Mouse (Mus musculus): ENCODE results near the gene Taf4.

The Taf4 gene

DNA sequence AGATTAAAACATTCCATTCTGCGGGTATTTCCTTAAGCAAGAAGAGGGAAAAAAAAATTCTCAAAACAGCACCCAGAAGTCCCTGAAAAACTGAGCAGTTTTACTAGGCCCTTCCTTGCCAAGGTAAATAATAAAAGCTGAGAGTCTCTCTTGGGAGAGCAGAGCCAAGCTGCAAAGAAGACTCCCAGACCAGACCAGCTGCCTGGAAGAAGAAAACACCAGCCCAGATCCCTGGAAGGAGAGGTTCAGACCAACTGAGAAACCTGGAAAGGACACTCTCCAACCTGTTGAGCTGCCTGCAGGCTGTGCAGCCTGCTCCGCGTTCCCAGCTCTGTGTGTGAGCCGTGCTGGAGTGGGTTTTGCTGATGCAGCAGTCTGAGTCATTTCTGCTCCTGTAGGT, 41.2 kb upstream of the Taf4 start:
- peaks cover 41% of the 10 kb centered on the region for H3K4me1 ChIP-seq (replicated peaks; ENCODE audit: low read depth, low read length)
- peaks cover 57% of the 10 kb centered on the region for H3K27me3 ChIP-seq (ENCODE audit: insufficient read depth, low read length)
- H3K9me3 ChIP-seq (ENCODE audit: low read length): no peaks in the 10 kb centered on the region
- no peak overlapping the region for H3K4me3 ChIP-seq (replicated peaks; ENCODE audit: low read length)
- no peaks in the 10 kb centered on the region for H3K36me3 ChIP-seq (ENCODE audit: insufficient read depth, low read length)
- TF ChIP-seq POU5F1 (IDR thresholded peaks at IDR 0.05; ENCODE audit: borderline replicate concordance, low read length): no peak
- no peak for TF ChIP-seq NANOG (IDR thresholded peaks at IDR 0.05; ENCODE audit: borderline replicate concordance, low read length)
- no peak for TF ChIP-seq CTCF (conservative IDR thresholded peaks at IDR 0.05; ENCODE audit: low read length)

DNA sequence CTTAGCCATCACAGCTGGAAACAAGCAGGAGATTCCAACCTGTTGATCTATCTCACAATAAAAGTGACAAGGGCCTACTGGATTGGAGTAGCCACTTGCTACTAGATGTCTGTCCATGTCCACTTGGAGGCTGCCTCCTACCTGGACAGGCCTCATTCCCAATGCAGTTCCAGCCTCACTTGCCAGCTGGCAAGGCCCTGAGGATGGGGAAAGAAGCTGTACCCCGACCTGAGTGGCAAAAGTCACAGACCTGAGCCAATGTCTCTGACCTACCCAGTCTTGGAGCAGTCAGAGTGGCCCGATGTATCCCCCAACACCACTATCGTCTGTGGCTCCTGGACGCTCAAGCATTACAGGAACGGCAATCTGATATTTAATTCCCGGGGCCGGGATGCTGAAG, 37.2 kb upstream of the Taf4 start:
- Histone ChIP-seq H3K27me3 (ENCODE audit: insufficient read depth, low read length) (peaks cover 18% of the 10 kb centered on the region), H3K36me3 (ENCODE audit: insufficient read depth, low read length) (no peaks in the 10 kb centered on the region), H3K4me3 (replicated peaks; ENCODE audit: low read length) (no peak overlapping the region), H3K9me3 (ENCODE audit: low read length) (peaks cover 4% of the 10 kb centered on the region; the same call in 1 of the 2 replicates), H3K4me1 (replicated peaks; ENCODE audit: low read depth, low read length) (peaks cover 50% of the 10 kb centered on the region)
- TF ChIP-seq POU5F1 (IDR thresholded peaks at IDR 0.05; ENCODE audit: borderline replicate concordance, low read length) (no peak), CTCF (conservative IDR thresholded peaks at IDR 0.05; ENCODE audit: low read length) (no peak), NANOG (IDR thresholded peaks at IDR 0.05; ENCODE audit: borderline replicate concordance, low read length) (no peak)

DNA sequence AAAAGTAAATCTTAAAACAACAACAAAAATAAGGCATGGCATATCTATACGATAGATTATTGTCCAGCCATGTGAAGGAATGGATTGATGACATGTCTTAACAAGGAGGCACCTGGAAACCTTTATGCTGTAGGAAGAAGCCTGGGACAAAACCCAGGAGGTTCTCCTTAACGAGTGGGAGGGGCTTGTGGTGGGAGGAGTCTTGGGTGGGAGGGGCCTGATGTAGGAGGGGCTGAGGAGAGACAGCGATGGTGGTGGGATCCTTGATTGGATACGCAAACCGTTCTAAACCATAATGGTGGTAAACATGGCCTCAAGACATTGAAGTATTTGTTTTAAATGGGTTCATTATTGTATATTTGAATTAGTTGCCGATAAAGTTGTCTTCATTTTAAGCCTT, 34.9 kb upstream of the Taf4 start:
- Histone ChIP-seq H3K36me3 (ENCODE audit: insufficient read depth, low read length) (no peaks in the 10 kb centered on the region), H3K4me1 (replicated peaks; ENCODE audit: low read depth, low read length) (peaks cover 45% of the 10 kb centered on the region), H3K9me3 (ENCODE audit: low read length) (peaks cover 4% of the 10 kb centered on the region; the same call in 1 of the 2 replicates), H3K27me3 (ENCODE audit: insufficient read depth, low read length) (peaks cover 10% of the 10 kb centered on the region), H3K4me3 (replicated peaks; ENCODE audit: low read length) (no peak overlapping the region)
- TF ChIP-seq NANOG (IDR thresholded peaks at IDR 0.05; ENCODE audit: borderline replicate concordance, low read length): no peak
- no peak for TF ChIP-seq CTCF (conservative IDR thresholded peaks at IDR 0.05; ENCODE audit: low read length)
- no peak for TF ChIP-seq POU5F1 (IDR thresholded peaks at IDR 0.05; ENCODE audit: borderline replicate concordance, low read length)

DNA sequence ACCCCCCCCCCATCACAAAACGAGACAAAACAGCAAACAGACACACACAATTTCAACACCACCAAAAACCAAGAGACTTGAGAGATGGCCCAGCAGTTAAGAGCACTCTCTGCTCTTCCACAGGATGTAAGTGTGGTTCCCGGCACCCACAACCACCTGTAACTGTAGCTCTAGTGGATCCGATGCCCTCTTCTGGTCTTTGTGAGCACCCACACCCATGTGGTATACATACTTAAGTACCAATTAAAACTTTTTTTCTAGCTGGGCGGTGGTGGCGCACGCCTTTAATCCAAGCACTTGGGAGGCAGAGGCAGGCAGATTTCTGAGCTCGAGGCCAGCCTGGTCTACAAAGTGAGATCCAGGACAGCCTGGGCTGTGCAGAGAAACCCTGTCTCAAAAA, 34.2 kb upstream of the Taf4 start:
- Histone ChIP-seq H3K36me3 (ENCODE audit: insufficient read depth, low read length) (no peaks in the 10 kb centered on the region), H3K4me3 (replicated peaks; ENCODE audit: low read length) (no peak overlapping the region)
- no peak for TF ChIP-seq NANOG (IDR thresholded peaks at IDR 0.05; ENCODE audit: borderline replicate concordance, low read length)
- TF ChIP-seq CTCF (conservative IDR thresholded peaks at IDR 0.05; ENCODE audit: low read length): no peak
- TF ChIP-seq POU5F1 (IDR thresholded peaks at IDR 0.05; ENCODE audit: borderline replicate concordance, low read length): no peak

DNA sequence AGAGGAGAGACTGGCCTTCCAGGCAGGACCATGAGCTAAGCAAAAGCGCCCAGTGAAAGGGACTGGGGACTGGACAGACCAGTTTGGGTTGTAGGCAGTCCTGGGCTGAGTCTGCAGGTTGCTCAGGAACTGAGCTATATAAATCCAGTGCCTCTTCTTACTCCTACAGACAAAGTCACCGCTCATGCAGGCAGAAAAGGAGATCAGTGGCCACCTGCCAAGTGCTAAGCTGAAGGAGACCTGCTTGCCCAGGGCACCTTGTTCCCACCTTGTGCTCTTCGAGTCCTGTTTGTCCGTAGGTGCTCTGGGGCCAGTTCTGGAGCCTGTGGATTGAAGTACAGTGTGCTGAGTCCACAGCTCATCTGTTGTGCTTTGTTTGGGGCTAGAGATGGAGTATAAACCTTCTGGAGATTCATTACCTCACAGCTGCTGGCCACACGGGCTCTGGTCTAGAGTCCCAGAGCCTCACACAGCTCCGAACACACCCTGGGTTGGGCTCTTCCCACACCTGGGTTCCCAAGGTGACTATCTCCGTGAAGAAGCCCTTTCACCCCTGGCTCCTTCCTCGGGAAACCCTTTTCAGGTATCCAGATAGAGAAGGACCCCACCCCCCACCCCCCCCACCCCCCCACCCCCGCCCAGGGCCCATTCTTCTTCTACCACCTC, 30.0 kb upstream of the Taf4 start:
- H3K4me1 ChIP-seq (replicated peaks; ENCODE audit: low read depth, low read length): peaks cover 29% of the 10 kb centered on the region
- peaks cover 4% of the 10 kb centered on the region; the same call in 1 of the 2 replicates for H3K9me3 ChIP-seq (ENCODE audit: low read length)
- TF ChIP-seq POU5F1 (IDR thresholded peaks at IDR 0.05; ENCODE audit: borderline replicate concordance, low read length) (no peak), NANOG (IDR thresholded peaks at IDR 0.05; ENCODE audit: borderline replicate concordance, low read length) (no peak), CTCF (conservative IDR thresholded peaks at IDR 0.05; ENCODE audit: low read length) (no peak)

More for the DNA sequence above, 34.2 kb upstream of the Taf4 start:
- Histone ChIP-seq H3K27me3 (ENCODE audit: insufficient read depth, low read length) (peaks cover 14% of the 10 kb centered on the region), H3K9me3 (ENCODE audit: low read length) (peaks cover 4% of the 10 kb centered on the region; the same call in 1 of the 2 replicates), H3K4me1 (replicated peaks; ENCODE audit: low read depth, low read length) (peaks cover 50% of the 10 kb centered on the region)

DNA sequence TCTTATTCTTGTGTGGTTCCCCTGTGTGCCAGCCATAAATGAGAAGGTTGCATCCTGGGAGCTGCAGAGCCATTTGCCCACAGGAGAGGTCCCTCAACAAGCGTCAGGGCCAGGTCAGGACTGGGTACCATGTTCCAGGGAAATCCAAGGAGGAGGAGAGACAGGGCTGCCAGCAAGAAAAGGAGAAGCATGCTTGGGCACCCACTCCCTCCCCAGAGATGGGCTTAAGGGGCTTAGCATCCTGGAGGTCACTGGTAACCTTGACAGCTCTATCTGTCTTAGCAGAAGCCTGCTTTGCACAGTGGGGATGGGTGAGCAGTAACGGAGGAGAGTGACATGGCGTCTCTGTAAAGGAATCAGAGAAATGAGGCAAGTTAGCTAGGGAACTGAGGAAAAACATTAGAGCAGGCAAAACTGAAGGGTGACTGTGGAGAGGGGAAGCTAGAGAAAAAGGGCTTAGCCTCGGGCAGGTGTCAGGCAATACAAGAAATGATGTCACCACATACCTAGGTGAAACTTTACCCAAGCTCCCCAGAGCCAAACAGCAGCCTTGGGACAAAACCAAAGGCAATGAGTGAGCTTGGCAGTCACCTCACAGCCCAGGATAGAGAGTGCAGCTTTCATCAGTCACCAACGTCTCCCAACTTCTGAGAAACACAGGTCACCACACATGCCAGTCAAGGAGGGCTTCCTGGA, 29.4 kb upstream of the Taf4 start:
- TF ChIP-seq POU5F1 (IDR thresholded peaks at IDR 0.05; ENCODE audit: borderline replicate concordance, low read length) (no peak), CTCF (conservative IDR thresholded peaks at IDR 0.05; ENCODE audit: low read length) (no peak)
- Histone ChIP-seq H3K27me3 (ENCODE audit: insufficient read depth, low read length) (peaks cover 10% of the 10 kb centered on the region; the same call in 1 of the 2 replicates), H3K4me1 (replicated peaks; ENCODE audit: low read depth, low read length) (peaks cover 28% of the 10 kb centered on the region), H3K36me3 (ENCODE audit: insufficient read depth, low read length) (no peaks in the 10 kb centered on the region), H3K4me3 (replicated peaks; ENCODE audit: low read length) (no peak overlapping the region), H3K9me3 (ENCODE audit: low read length) (peaks cover 4% of the 10 kb centered on the region; the same call in 1 of the 2 replicates)

More for the DNA sequence above, 30.0 kb upstream of the Taf4 start:
- H3K4me3 ChIP-seq (replicated peaks; ENCODE audit: low read length): no peak overlapping the region
- peaks cover 10% of the 10 kb centered on the region; the same call in 1 of the 2 replicates for H3K27me3 ChIP-seq (ENCODE audit: insufficient read depth, low read length)
- no peaks in the 10 kb centered on the region for H3K36me3 ChIP-seq (ENCODE audit: insufficient read depth, low read length)

DNA sequence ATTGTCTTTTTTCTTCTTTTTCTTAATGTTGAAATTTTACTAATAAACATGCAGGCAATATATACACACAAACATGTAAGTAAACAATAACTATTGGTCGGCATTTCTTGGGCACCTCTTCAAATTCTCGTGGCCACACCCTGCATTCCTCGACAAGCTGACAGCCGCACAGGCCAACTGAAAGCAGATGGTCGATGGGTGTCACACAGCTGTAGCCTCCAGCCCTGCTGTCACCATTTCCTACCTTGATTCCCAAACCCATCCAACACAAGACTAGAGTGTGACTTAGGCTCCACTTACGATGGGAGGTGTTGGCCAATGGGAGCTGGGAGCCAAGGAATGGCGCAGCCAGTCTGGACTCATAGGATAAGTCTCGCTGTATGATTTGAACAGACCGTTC, 25.2 kb upstream of the Taf4 start:
- H3K36me3 ChIP-seq (ENCODE audit: insufficient read depth, low read length): no peaks in the 10 kb centered on the region
- no peak for TF ChIP-seq POU5F1 (IDR thresholded peaks at IDR 0.05; ENCODE audit: borderline replicate concordance, low read length)
- no peak for TF ChIP-seq CTCF (conservative IDR thresholded peaks at IDR 0.05; ENCODE audit: low read length)
- no peak for TF ChIP-seq NANOG (IDR thresholded peaks at IDR 0.05; ENCODE audit: borderline replicate concordance, low read length)
- H3K9me3 ChIP-seq (ENCODE audit: low read length): no peaks in the 10 kb centered on the region
- no peak overlapping the region for H3K4me3 ChIP-seq (replicated peaks; ENCODE audit: low read length)
- peaks cover 28% of the 10 kb centered on the region for H3K4me1 ChIP-seq (replicated peaks; ENCODE audit: low read depth, low read length)
- 0 out of 2 replicates have a peak, but pooled peaks cover 10% of the 10 kb centered on the region for H3K27me3 ChIP-seq (ENCODE audit: insufficient read depth, low read length)

DNA sequence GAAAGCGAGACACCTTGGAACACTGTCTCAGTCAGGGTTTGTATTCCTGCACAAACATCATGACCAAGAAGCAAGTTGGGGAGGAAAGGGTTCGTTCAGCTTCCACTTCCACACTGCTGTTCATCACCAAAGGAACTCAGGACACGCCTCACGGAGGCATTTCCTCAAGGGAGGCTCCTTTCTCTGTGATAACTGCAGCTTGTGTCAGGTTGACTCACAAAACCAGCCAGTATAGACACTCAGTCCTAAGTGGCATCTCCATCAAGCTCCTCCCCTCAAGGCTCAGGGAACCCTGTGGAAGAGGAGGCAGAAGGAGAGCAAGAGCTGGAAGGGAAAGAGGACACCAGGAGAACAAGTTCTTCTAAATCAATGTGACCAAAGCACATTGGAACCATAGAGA, 22.0 kb upstream of the Taf4 start:
- Histone ChIP-seq H3K4me1 (replicated peaks; ENCODE audit: low read depth, low read length) (peaks cover 17% of the 10 kb centered on the region), H3K36me3 (ENCODE audit: insufficient read depth, low read length) (no peaks in the 10 kb centered on the region), H3K4me3 (replicated peaks; ENCODE audit: low read length) (no peak overlapping the region), H3K9me3 (ENCODE audit: low read length) (no peaks in the 10 kb centered on the region), H3K27me3 (ENCODE audit: insufficient read depth, low read length) (no peaks in the 10 kb centered on the region)
- no peak for TF ChIP-seq POU5F1 (IDR thresholded peaks at IDR 0.05; ENCODE audit: borderline replicate concordance, low read length)
- no peak for TF ChIP-seq NANOG (IDR thresholded peaks at IDR 0.05; ENCODE audit: borderline replicate concordance, low read length)
- no peak for TF ChIP-seq CTCF (conservative IDR thresholded peaks at IDR 0.05; ENCODE audit: low read length)
